Mouse (Mus musculus) embryo, embryonic 9.5 days (tissue): ENCODE measurements around the gene Rnf26.

ENCODE experiments used
- DNase-seq: peaks from one replicate; pipeline ENCODE4 v3.0.0-alpha.2; 2017; ENCODE audit errors: extremely low spot score

Rnf26 gene

DNA sequence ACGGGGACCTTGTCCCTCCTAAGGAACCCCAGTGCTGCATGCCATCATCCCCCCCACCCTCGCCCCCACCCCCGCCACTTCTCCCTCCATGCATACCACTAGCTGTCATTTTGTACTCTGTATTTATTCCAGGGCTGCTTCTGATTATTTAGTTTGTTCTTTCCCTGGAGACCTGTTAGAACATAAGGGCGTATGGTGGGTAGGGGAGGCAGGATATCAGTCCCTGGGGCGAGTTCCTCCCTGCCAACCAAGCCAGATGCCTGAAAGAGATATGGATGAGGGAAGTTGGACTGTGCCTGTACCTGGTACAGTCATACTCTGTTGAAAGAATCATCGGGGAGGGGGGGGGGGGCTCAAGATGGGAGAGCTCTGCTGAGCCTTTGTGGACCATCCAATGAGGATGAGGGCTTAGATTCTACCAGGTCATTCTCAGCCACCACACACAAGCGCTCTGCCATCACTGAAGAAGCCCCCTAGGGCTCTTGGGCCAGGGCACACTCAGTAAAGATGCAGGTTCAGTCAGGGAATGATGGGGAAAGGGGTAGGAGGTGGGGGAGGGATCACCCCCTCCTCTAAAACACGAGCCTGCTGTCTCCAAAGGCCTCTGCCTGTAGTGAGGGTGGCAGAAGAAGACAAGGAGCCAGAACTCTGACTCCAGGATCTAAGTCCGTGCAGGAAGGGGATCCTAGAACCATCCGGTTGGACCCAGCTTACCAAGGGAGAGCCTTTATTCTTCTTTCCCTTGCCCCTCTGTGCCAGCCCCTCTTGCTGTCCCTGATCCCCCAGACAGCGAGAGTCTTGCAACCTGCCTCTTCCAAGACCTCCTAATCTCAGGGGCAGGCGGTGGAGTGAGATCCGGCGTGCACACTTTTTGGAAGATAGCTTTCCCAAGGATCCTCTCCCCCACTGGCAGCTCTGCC, 65.5 kb downstream of the Rnf26 start:
- DNase-seq: no peak

DNA sequence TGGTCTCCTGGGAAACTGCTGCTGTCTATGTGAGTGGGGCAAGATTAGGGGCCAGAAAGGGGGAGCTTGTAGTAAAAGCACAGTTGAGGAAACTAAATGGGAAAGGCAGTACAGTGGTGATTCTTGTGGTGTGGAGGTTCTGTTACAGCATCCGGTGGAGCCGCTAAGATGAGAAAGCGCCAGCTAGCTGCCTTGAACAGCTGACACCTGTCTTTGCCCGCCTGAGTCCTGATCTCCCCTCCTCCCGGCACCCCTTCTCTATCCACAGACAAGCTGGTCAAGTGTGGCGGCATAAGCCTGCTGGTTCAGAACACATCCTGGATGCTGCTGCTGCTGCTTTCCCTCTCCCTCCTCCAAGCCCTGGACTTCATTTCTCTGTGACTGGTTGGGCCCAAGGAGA, 66.2 kb downstream of the Rnf26 start:
- no peak for DNase-seq

DNA sequence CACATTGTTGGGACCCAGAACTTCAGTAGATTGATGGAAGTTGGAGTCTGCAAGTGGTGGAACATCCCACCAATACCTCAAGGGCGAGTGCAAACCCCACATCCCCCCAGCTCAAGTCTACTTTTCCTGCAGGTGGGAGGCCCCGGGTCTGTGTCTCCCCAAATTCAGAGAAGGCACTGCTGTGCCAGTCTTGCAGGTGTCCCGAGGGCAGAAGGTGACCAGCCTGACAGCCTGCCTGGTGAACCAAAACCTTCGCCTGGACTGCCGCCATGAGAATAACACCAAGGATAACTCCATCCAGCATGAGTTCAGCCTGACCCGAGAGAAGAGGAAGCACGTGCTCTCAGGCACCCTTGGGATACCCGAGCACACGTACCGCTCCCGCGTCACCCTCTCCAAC, 66.9 kb downstream of the Rnf26 start:
- no peak for DNase-seq

DNA sequence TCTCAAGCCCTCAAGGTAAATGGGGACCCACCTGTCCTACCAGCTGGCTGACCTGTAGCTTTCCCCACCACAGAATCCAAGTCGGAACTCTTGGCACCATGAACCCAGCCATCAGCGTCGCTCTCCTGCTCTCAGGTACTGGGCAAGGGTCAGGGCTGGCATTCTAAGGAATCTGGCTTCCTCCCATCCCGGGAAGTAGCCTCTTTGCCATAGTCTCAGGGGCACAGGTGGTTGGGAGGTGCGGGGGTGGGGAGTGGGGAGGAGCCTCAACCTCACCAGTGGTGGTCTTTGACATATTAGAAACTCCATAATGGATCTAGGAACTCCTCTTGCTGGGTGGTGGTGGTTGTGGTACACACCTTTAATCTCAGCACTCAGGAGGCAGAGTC, 67.4 kb downstream of the Rnf26 start:
- no peak for DNase-seq
